In the genomic region with DNA sequence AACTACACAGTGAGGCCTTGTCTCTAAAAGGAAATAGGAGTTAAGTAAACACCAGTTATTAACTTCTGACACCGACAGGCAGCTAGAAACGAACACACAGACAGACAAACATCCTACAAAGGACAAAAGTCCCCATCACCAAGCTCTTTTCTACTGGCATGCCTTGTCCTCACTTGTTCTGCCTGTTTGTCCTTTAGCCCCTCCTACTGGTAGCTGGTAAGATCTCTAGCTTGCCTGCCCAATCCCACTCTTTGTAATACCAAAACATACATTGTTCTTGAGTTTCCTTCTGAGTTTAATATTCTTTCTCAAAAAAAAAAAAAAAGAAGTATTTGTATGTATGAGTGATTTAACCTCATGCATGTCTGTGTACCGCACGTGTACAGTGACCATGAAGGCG, we compare ENCODE assay signal across 1 mouse cellular context.
TF ChIP-seq lines count a peak whose summit lies in the region.

No protein-coding gene starts in this region.

TF ChIP-seq in MEL, 35 proteins besides CTCF, POLR2A, EP300 and RAD21 (continued from another document):
- TF ChIP-seq MAFK (IDR thresholded peaks at IDR 0.05; ENCODE audit: borderline replicate concordance, low read depth, low read length) (no peak), UBTF (IDR thresholded peaks at IDR 0.05; ENCODE audit: borderline replicate concordance, insufficient read depth, low read depth, low read length) (no peak), USF1 (IDR thresholded peaks at IDR 0.05; ENCODE audit: low read depth, low read length) (no peak), HCFC1 (IDR thresholded peaks at IDR 0.05; ENCODE audit: low read depth, low read length) (no peak), MAZ (IDR thresholded peaks at IDR 0.05; ENCODE audit: low read depth, low read length) (no peak), BHLHE40 (IDR thresholded peaks at IDR 0.05; ENCODE audit: borderline replicate concordance, low read depth, low read length) (no peak), SMC3 (IDR thresholded peaks at IDR 0.05; ENCODE audit: low read depth, low read length) (no peak)
